Mouse (Mus musculus): ENCODE measurements around the gene Scn10a. TPM values are rescaled to one million over a fixed set of nuclear protein-coding genes. Genes with fewer than 3 reads are reported as not detected.

Scn10a gene
- total RNA-seq, 2 experiments from 2014 or later = not detected

DNA sequence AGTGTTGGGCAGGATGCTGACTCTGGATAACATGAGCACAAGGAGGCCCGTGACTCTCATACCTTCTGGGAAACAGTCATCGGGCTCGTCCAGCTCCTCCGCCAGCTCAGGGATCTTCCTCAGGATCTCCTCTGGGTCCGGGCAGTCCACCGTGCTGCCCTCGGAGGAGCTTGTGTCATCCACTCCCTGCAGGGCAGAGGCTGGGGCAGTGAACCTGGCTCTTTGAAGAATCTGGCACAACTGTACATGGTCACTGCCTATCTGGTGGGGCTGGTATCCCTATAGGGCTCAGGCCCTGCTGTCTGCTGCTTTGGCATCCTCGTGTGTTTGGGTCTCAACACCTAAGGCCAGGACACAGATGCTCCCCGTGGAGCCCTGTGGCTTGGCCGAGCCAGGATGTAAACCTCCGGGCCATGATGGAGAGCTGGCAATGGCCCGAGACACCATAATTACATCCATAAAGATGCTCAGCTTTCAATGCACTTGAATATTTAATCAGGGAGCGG, 87.7 kb downstream of the Scn10a start:
- TF ChIP-seq CTCF (IDR thresholded peaks at IDR 0.05) = no peak
- DNase-seq = no peak
- H3K4me3 ChIP-seq = peak overlapping the region; percentile 24; the same call in 1 of the 2 replicates
- no peak overlapping the region for H3K27ac ChIP-seq
- intact Hi-C loops (cut with DNase I) = no loop called here

DNA sequence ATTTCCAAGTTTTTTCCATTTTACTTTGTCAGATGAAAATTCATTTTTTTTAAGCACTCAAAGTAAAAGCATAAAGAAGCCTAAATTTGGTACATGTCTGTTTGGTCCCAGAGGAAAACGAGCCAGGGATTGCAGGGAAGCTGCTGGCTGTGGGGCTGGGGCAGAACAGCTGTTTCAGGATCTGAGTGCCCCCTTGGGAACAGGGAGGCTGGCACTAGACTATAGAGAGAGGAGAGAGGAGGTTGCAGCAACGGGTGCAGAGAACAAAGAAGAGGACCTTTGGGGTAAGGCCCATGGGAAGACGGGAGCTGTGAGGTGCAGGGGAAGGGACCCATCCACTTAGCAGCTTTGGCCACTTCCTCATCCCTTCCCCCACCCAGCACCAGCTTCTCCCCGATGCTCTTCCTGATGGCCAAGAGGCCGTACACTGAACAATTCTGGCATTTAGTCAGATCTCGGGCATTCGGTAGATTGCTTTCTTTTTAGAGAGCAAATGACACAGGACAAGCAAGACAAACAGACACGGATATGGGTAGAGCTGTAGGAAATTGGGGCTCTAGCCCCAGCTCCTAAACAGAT, 90.3 kb downstream of the Scn10a start:
- intact Hi-C loops (cut with DNase I) = no loop called here
- Histone ChIP-seq H3K4me3 (no peak overlapping the region), H3K27ac (no peak overlapping the region)
- no peak for TF ChIP-seq CTCF (IDR thresholded peaks at IDR 0.05)
- DNase-seq = no peak

DNA sequence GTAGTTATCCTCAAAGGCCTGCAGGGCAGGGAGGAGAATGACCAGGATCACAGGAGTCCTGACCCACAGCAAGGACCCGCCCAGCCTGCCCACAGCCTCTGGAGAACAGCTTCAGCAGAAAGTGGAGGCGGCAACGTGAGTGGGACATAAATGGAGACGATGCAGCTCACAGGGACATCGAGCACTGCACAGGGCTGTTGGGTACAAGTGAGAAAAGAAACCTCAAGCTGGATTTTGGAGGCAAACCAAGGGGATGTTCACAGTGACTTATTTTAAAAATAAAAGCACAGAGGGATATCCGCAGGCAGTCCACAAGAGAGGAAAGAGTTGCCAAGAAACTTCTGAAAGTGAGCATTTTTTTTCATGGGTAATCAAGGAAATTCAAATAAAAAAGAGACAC, 91.9 kb downstream of the Scn10a start:
- Histone ChIP-seq H3K4me3 (no peak overlapping the region), H3K27ac (no peak overlapping the region)
- no peak for TF ChIP-seq CTCF (IDR thresholded peaks at IDR 0.05)
- no peak for DNase-seq
- intact Hi-C loops (cut with DNase I) = no loop called here

DNA sequence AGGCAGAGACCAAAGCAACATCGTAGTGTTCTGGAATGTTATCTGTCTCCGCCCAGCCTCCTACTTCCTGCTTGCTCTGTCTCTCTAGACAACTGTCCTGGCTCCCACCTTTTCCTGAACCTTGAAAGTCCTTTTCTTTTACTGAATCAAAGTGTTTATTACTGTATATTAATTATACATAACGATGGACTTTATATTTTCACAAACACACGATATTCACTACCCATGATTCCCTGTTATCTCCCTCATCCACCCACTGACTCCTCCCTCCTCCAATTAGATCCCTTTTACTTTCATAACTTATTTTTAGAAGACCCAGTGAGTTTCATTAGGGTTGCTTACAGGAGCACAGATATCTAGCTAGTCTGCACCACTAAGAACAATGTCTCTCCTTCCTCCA, 95.0 kb downstream of the Scn10a start:
- DNase-seq = no peak
- intact Hi-C loops (cut with DNase I) = no loop called here
- Histone ChIP-seq H3K4me3 (no peak overlapping the region), H3K27ac (no peak overlapping the region)
- no peak for TF ChIP-seq CTCF (IDR thresholded peaks at IDR 0.05)

DNA sequence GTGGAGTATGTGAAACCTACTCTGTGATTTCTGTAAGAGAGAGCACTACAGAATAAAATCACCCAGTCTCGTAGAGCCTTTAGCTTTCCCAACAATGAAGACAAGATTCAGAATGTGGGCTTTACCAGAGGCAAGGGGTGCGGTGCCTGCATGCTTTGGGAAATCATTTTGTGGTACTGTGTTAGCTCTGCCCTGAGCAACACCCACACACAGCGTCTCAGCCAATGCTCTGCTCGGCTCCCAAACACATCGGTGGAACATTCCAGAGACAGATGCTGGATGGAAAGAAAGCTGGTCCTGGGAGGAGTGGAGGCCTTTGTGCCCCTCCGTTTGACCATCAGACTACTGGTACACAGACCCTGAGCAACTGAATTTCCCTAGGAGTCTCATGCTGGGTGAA, 104.3 kb downstream of the Scn10a start:
- Histone ChIP-seq H3K27ac (no peak overlapping the region), H3K4me3 (no peak overlapping the region)
- no peak for DNase-seq
- TF ChIP-seq CTCF (IDR thresholded peaks at IDR 0.05) = no peak
- intact Hi-C loops (cut with DNase I) = no loop called here

DNA sequence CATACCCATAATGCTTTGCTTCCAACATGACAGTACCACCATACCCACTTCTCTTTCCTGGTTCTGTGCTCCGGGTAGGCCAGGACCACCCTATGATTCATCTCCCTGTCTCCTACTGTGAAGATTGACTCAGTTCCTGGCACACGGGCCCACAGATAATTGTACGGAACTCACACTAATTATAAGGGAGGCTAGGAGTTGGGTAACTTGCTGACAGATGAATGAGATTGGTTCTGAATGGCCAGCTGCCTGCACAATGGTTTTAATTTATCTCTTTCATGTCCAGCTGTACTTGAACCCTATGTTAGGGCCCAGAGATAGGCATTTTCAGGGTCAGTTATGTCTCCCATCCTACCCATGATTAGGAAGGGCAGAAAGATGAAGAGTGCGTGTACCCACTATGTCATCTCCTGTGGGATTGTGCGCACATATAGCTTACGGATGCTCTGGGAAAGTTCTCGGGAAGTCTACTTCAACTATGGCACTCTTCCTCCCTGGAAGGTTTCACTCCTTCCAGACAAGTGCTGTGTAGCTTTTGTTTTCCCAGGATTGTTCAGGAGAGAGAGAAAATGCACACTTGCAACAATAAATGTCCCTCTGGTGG, 108.5 kb downstream of the Scn10a start:
- no peak for DNase-seq
- no peak overlapping the region for H3K27ac ChIP-seq
- TF ChIP-seq CTCF (IDR thresholded peaks at IDR 0.05) = no peak
- H3K4me3 ChIP-seq = no peak overlapping the region
- intact Hi-C loops (cut with DNase I) = no loop called here

DNA sequence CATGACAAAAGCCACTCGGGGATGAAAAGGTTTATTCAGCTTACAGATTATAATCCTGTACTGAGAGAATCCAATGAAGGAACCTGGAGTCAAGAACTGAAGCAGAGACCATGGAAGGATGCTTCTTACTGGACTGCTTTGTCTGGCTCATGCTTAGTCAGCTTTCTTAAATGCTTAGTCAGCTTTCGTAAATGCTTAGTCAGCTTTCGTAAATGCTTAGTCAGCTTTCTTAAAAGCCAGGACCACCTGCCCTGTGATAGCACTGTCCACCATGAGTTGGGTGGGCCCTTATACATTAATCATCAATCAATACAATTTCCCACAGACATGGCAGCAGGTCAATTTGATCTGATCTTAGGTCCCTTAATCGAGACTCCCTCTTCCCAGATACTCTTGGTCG, 112.2 kb downstream of the Scn10a start:
- no peak for TF ChIP-seq CTCF (IDR thresholded peaks at IDR 0.05)
- intact Hi-C loops (cut with DNase I) = no loop called here
- DNase-seq = no peak
- Histone ChIP-seq H3K4me3 (no peak overlapping the region), H3K27ac (no peak overlapping the region)

DNA sequence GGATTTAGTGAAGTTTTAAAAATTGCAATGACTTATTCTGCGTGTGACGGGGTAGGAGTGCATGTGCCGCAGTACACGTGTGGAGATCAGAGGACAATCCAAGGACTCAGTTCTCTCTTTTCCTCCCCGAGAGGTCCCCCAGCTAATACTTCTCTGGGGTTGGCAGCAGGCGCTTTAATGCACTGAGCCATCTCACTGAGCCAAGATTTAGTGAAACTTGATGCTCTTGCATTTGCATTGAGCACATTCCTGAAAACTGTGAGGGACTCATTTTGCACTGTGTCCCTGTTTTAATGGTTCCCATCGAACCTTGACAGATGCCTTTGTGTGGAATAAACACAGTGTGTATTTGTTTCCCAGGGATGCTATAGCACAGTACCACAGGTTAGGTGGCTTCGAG, 114.5 kb downstream of the Scn10a start:
- H3K27ac ChIP-seq = no peak overlapping the region
- no peak for TF ChIP-seq CTCF (IDR thresholded peaks at IDR 0.05)
- intact Hi-C loops (cut with DNase I) = no loop called here
- no peak for DNase-seq
- H3K4me3 ChIP-seq = no peak overlapping the region

DNA sequence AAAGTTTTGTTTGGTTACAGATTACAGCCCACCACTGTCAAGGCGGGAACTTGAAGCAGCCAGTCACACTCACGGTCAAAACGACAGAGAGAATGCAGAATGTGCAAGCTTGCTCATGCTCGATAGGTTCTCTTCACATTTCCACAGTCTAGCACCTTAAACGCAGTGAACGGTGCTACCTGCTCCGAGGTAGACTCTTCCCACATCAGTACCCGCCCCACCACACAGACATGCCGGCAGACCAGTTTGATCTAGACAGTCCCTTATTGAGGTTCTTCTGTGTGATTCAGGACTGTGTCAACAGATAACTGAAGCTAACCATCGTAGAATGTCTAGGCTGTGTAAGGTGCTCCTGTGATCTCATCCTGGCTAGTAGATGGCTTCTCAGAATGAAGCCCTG, 120.6 kb downstream of the Scn10a start:
- Histone ChIP-seq H3K27ac (no peak overlapping the region), H3K4me3 (no peak overlapping the region)
- no peak for TF ChIP-seq CTCF (IDR thresholded peaks at IDR 0.05)
- intact Hi-C loops (cut with DNase I) = no loop called here
- no peak for DNase-seq

DNA sequence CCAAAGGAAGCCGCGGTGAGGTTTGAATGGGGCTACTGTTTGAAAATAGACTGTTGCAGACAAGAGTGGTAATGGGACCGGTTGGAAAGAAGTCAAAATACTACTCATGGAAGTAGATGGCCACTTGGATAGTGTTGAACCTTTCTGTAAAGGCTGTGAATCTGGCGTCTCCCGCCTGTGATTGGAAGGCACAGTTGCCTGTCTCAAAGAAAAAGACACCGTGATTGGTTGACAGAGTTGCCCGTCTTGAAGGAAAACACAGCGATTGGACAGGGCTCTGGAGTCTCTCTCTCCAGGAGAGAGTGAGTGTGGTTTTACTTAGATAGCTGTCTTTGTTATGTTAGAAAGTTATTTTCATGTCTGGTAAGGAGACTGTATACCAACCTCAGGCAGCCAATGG, 121.8 kb downstream of the Scn10a start:
- no peak overlapping the region for H3K27ac ChIP-seq
- no peak for TF ChIP-seq CTCF (IDR thresholded peaks at IDR 0.05)
- intact Hi-C loops (cut with DNase I) = no loop called here
- DNase-seq = no peak
- H3K4me3 ChIP-seq = no peak overlapping the region

DNA sequence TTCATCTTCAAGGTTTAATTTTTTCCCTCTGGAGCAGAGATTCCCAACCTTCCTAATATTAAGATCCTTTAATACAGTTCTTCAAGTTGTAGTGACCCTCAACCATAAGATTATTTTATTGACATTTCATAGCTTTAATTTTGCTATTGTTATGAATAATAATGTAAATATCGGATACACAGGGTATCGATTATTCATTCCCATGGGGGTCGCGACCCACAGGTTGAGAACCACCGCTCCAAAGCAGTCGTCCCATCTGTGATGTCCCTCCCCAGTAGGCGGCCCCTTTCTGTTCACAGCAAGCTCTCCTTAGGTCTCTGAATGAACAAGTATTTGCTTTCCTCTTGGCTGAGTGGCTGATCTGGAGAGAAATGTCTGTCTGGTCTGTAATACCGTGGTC, 129.5 kb downstream of the Scn10a start:
- TF ChIP-seq CTCF (IDR thresholded peaks at IDR 0.05) = no peak
- Histone ChIP-seq H3K4me3 (no peak overlapping the region), H3K27ac (no peak overlapping the region)
- intact Hi-C loops (cut with DNase I) = no loop called here
- no peak for DNase-seq

DNA sequence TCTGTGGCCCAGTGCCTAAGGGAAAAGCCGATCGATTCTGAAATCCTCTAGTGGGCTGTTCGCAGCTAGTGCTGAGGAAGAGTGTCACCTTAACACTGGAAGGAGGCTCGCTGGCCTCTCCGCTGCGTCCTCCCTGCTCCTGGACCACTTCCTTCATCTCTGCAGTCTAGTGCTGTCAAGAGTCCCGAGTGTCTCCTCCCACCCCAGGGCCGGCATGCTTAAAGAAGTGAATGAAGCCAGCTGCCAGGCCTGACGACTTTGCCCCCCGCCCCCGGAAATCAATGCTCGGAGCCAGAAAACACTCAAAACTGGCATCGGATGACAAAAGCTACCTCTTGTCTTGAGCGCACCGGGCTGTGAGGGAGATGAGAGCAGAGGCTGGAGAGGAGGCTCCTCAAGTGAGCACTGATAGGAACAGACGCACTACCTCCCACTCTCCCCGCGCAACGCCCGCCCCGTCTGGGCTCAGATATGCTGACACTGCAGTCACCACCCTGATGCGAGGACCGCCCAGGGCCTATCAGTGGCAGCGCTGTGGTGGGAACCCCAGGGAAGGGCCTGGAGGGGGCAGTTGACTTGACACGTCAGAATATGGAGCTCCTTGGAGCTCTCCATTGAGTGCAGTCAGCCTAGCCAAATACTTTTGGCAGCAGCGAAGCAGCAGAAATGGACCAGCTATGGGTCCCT, 130.2 kb downstream of the Scn10a start:
- H3K27ac ChIP-seq = no peak overlapping the region
- no peak for TF ChIP-seq CTCF (IDR thresholded peaks at IDR 0.05)
- DNase-seq = no peak
- intact Hi-C loops (cut with DNase I) = no loop called here
- H3K4me3 ChIP-seq = no peak overlapping the region

DNA sequence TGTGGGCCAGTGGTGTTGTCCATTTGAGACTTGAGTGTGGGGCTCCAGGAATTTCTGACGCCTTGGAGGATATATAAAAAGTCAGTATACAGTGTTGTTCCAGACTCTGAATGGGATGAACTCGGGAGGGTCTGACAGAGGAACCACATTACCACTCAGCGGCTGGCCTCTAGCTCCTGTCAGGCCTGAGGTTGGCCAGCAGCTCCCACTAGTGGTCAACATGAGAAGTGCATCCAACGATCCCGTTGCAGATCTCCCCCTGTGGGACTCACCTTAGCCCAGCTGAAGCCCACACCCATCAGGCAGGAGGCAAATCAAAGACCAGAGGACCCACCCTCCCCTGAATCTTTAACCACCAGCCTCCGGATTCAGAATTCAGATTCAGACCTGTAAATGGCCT, 138.5 kb downstream of the Scn10a start:
- TF ChIP-seq CTCF (IDR thresholded peaks at IDR 0.05) = peak; percentile 99
- H3K27ac ChIP-seq = no peak overlapping the region
- no peak overlapping the region for H3K4me3 ChIP-seq
- intact Hi-C loops (cut with DNase I) = loop anchor here (1.0 kb wide), 3 partner anchors 22 to 119 kb away; no protein-coding TSS in a partner anchor
- peak; percentile 80 for DNase-seq
